Mouse (Mus musculus) CH12.LX (cell line): ENCODE measurements around the gene Rnf208. TPM values are rescaled to one million over a fixed set of nuclear protein-coding genes. Genes with fewer than 3 reads are reported as not detected.

Experiments used
- DNase-seq: peaks from one replicate; pipeline ENCODE4 v3.0.0-alpha.2; 2013; ENCODE audit errors: extremely low read depth
- H3K27ac ChIP-seq: 2 replicates; pipeline ENCODE4 v1.5.1; 2012; ENCODE audit warnings: low read depth, mild to moderate bottlenecking, control low read depth, moderate library complexity; ENCODE audit not compliant: insufficient read depth
- H3K27me3 ChIP-seq: replicated peaks from 2 replicates; pipeline ENCODE3; 2012; ENCODE audit warnings: inconsistent platforms
- H3K36me3 ChIP-seq, 2 experiments: replicated peaks in 1 of 2; 2 replicates each; pipeline versions ENCODE3 to v1.6.1; 2012; ENCODE audit warnings: inconsistent platforms in 1 of 2, low read length in 1 of 2, mild to moderate bottlenecking in 1 of 2, mixed read lengths in 1 of 2, moderate library complexity in 1 of 2; ENCODE audit not compliant: control insufficient read depth in 1 of 2, insufficient read depth in 1 of 2
- H3K4me1 ChIP-seq, 2 experiments: 2 replicates each; pipeline ENCODE4 v1.6.1; 2012; ENCODE audit warnings: inconsistent platforms in 1 of 2, moderate library complexity in 1 of 2; ENCODE audit not compliant: insufficient read depth in 2 of 2, control insufficient read depth in 1 of 2
- H3K4me2 ChIP-seq: 2 replicates; pipeline ENCODE4 v1.6.1; 2012; ENCODE audit warnings: low read depth, mild to moderate bottlenecking, control low read depth; ENCODE audit not compliant: poor library complexity, insufficient read depth, severe bottlenecking
- H3K4me3 ChIP-seq, 3 experiments: fragments of 150-350 bp in 1 of 3; sonication (generic) in 1 of 3; replicated peaks in 1 of 3; 2 replicates each; pipeline versions ENCODE3 to v1.5.1; 2011 to 2012; ENCODE audit warnings: low read depth in 2 of 3, low read length in 2 of 3, mild to moderate bottlenecking in 2 of 3, moderate library complexity in 2 of 3, control low read depth in 1 of 3, improper control_type of control experiment in 1 of 3, inconsistent platforms in 1 of 3, mixed read lengths in 1 of 3; ENCODE audit not compliant: poor library complexity in 1 of 3
- H3K79me2 ChIP-seq: replicated peaks from 2 replicates; pipeline ENCODE4 v1.6.1; 2012; ENCODE audit warnings: mild to moderate bottlenecking, moderate library complexity; ENCODE audit not compliant: control insufficient read depth, poor library complexity, insufficient read depth, severe bottlenecking; ENCODE audit errors: extremely low read depth
- H3K9ac ChIP-seq: 2 replicates; pipeline ENCODE4 v1.6.1; 2012; ENCODE audit warnings: low read depth, mild to moderate bottlenecking, control low read depth, moderate library complexity; ENCODE audit not compliant: insufficient read depth
- H3K9me3 ChIP-seq: replicated peaks from 2 replicates; pipeline ENCODE3; 2012; ENCODE audit warnings: low read length, inconsistent platforms, mixed read lengths
- BHLHE40 ChIP-seq: IDR thresholded peaks from 2 replicates; pipeline ENCODE4 v1.6.1; 2011; ENCODE audit warnings: mild to moderate bottlenecking, low read depth, low read length, improper control_type of control experiment
- CHD2 ChIP-seq: IDR thresholded peaks from 2 replicates; pipeline ENCODE4 v1.6.1; 2011; ENCODE audit warnings: low read length, improper control_type of control experiment
- CTCF ChIP-seq, 2 experiments: IDR thresholded peaks in 1 of 2; conservative IDR thresholded peaks in 1 of 2; 2 replicates each; pipeline ENCODE4 v1.5.1; 2011 to 2012; ENCODE audit warnings: low read depth in 2 of 2, low read length in 2 of 2, improper control_type of control experiment in 1 of 2, inconsistent platforms in 1 of 2, mild to moderate bottlenecking in 1 of 2, moderate library complexity in 1 of 2
- E2F4 ChIP-seq: IDR thresholded peaks from 2 replicates; pipeline ENCODE4 v1.6.1; 2011; ENCODE audit warnings: low read depth, low read length, improper control_type of control experiment; ENCODE audit not compliant: insufficient replicate concordance
- ELF1 ChIP-seq: IDR thresholded peaks from 2 replicates; pipeline ENCODE4 v1.6.1; 2014; ENCODE audit warnings: low read depth, mild to moderate bottlenecking, inconsistent platforms, low read length, improper control_type of control experiment
- ETS1 ChIP-seq: conservative IDR thresholded peaks from 2 replicates; pipeline ENCODE4 v1.6.1; 2012; ENCODE audit warnings: low read depth, mild to moderate bottlenecking, inconsistent platforms, low read length, improper control_type of control experiment, moderate library complexity
- GABPA ChIP-seq: IDR thresholded peaks from 2 replicates; pipeline ENCODE4 v1.6.1; 2012; ENCODE audit warnings: low read depth, low read length, improper control_type of control experiment, inconsistent platforms; ENCODE audit not compliant: insufficient replicate concordance
- HCFC1 ChIP-seq: IDR thresholded peaks from 2 replicates; pipeline ENCODE4 v1.6.1; 2012; ENCODE audit warnings: low read depth, mild to moderate bottlenecking, inconsistent platforms, low read length, improper control_type of control experiment
- JUN ChIP-seq: IDR thresholded peaks from 2 replicates; pipeline ENCODE4 v1.6.1; 2011; ENCODE audit warnings: low read depth, mild to moderate bottlenecking, low read length, improper control_type of control experiment, moderate library complexity; ENCODE audit not compliant: insufficient read depth
- KAT2A ChIP-seq: IDR thresholded peaks from 2 replicates; pipeline ENCODE4 v1.6.1; 2012; ENCODE audit warnings: low read length, improper control_type of control experiment, inconsistent platforms; ENCODE audit not compliant: insufficient replicate concordance
- MAFK ChIP-seq: IDR thresholded peaks from 2 replicates; pipeline ENCODE4 v1.6.1; 2011; ENCODE audit warnings: low read length, improper control_type of control experiment; ENCODE audit not compliant: insufficient replicate concordance
- MAX ChIP-seq: IDR thresholded peaks from 2 replicates; pipeline ENCODE4 v1.6.1; 2011; ENCODE audit warnings: low read length, improper control_type of control experiment
- MAZ ChIP-seq: IDR thresholded peaks from 2 replicates; pipeline ENCODE4 v1.6.1; 2012; ENCODE audit warnings: low read depth, mild to moderate bottlenecking, inconsistent platforms, low read length, improper control_type of control experiment, moderate library complexity
- MEF2A ChIP-seq: IDR thresholded peaks from 2 replicates; pipeline ENCODE4 v1.6.1; 2014; ENCODE audit warnings: low read depth, mild to moderate bottlenecking, inconsistent platforms, low read length, improper control_type of control experiment, borderline replicate concordance
- MXI1 ChIP-seq: IDR thresholded peaks from 2 replicates; pipeline ENCODE4 v1.6.1; 2011; ENCODE audit warnings: mild to moderate bottlenecking, low read depth, low read length, improper control_type of control experiment
- MYC ChIP-seq: IDR thresholded peaks from 2 replicates; pipeline ENCODE4 v1.6.1; 2011; ENCODE audit warnings: low read depth, mild to moderate bottlenecking, improper control_type of control experiment, low read length
- NELFE ChIP-seq: IDR thresholded peaks from 2 replicates; pipeline ENCODE4 v1.6.1; 2011; ENCODE audit warnings: low read depth, low read length, improper control_type of control experiment
- NRF1 ChIP-seq: IDR thresholded peaks from 2 replicates; pipeline ENCODE4 v1.6.1; 2014; ENCODE audit warnings: low read depth, mild to moderate bottlenecking, inconsistent platforms, low read length, improper control_type of control experiment, moderate library complexity
- PAX5 ChIP-seq: IDR thresholded peaks from 2 replicates; pipeline ENCODE4 v1.6.1; 2012; ENCODE audit warnings: low read length, inconsistent platforms, mixed read lengths
- POLR2A ChIP-seq: IDR thresholded peaks from 2 replicates; pipeline ENCODE4 v1.6.1; 2011; ENCODE audit warnings: low read depth, mild to moderate bottlenecking, improper control_type of control experiment, low read length
- POLR2AphosphoS2 ChIP-seq: IDR thresholded peaks from 2 replicates; pipeline ENCODE4 v1.6.1; 2011; ENCODE audit warnings: low read depth, low read length, improper control_type of control experiment
- RAD21 ChIP-seq: IDR thresholded peaks from 2 replicates; pipeline ENCODE4 v1.6.1; 2011; ENCODE audit warnings: low read depth, mild to moderate bottlenecking, low read length, improper control_type of control experiment, moderate library complexity
- RCOR1 ChIP-seq: conservative IDR thresholded peaks from 2 replicates; pipeline ENCODE4 v1.6.1; 2012; ENCODE audit warnings: low read depth, mild to moderate bottlenecking, inconsistent platforms, low read length, improper control_type of control experiment
- SIN3A ChIP-seq: IDR thresholded peaks from 2 replicates; pipeline ENCODE4 v1.6.1; 2012; ENCODE audit warnings: low read length, improper control_type of control experiment, inconsistent platforms
- SMC3 ChIP-seq: IDR thresholded peaks from 2 replicates; pipeline ENCODE4 v1.6.1; 2011; ENCODE audit warnings: low read depth, low read length, improper control_type of control experiment
- TBP ChIP-seq: conservative IDR thresholded peaks from 2 replicates; pipeline ENCODE4 v1.6.1; 2011; ENCODE audit warnings: low read depth, low read length, improper control_type of control experiment
- TCF12 ChIP-seq: IDR thresholded peaks from 2 replicates; pipeline ENCODE4 v1.6.1; 2014; ENCODE audit warnings: low read depth, mild to moderate bottlenecking, inconsistent platforms, low read length, improper control_type of control experiment
- UBTF ChIP-seq: IDR thresholded peaks from 2 replicates; pipeline ENCODE4 v1.6.1; 2012; ENCODE audit warnings: low read depth, mild to moderate bottlenecking, inconsistent platforms, low read length, improper control_type of control experiment, moderate library complexity
- ZC3H11A ChIP-seq: IDR thresholded peaks from 2 replicates; pipeline ENCODE4 v1.6.1; 2012; ENCODE audit warnings: low read depth, mild to moderate bottlenecking, inconsistent platforms, low read length, improper control_type of control experiment
- ZKSCAN1 ChIP-seq: IDR thresholded peaks from 2 replicates; pipeline ENCODE4 v1.6.1; 2012; ENCODE audit warnings: low read depth, inconsistent platforms, low read length, improper control_type of control experiment, borderline replicate concordance
- ZMIZ1 ChIP-seq: IDR thresholded peaks from 2 replicates; pipeline ENCODE4 v1.6.1; 2012; ENCODE audit warnings: low read depth, mild to moderate bottlenecking, inconsistent platforms, low read length, improper control_type of control experiment
- dilution Hi-C: fragments of 300-500 bp; cut with MboI; formaldehyde crosslinking; loops from 2 replicates; pipeline ENCODE4 v1.14.3; 2020; ENCODE audit warnings: low sequenced_read_pairs; ENCODE audit not compliant: extremely low pct_unique_long_range_greater_than_20kb, extremely low pct_ligation_motif_present
- in situ Hi-C: fragments of 300-500 bp; cut with MboI; formaldehyde crosslinking; loops from 3 replicates; pipeline ENCODE4 v1.14.3; 2019; ENCODE audit warnings: low sequenced_read_pairs, low pct_ligation_motif_present, low pct_unique_long_range_greater_than_20kb, mixed read lengths
- polyA plus RNA-seq: library from polyadenylated mRNA; unstranded; fragments of >175 nt; gene quantifications from 2 replicates; pipeline ENCODE4 v1.2.1, GENCODE M21; 2012; ENCODE audit warnings: low read depth; ENCODE audit not compliant: insufficient read length
- total RNA-seq, 2 experiments: library from RNA; depleted of rRNA; stranded (reverse); fragments of 300-350 nt in 1 of 2; fragments of >200 nt in 1 of 2; gene quantifications; 2 replicates each; pipeline ENCODE4 v1.2.3; 2012 to 2014

Gene Rnf208
- total and polyA plus RNA-seq, 3 experiments = 0.34 to 1.7 (median 1.4) TPM

DNA sequence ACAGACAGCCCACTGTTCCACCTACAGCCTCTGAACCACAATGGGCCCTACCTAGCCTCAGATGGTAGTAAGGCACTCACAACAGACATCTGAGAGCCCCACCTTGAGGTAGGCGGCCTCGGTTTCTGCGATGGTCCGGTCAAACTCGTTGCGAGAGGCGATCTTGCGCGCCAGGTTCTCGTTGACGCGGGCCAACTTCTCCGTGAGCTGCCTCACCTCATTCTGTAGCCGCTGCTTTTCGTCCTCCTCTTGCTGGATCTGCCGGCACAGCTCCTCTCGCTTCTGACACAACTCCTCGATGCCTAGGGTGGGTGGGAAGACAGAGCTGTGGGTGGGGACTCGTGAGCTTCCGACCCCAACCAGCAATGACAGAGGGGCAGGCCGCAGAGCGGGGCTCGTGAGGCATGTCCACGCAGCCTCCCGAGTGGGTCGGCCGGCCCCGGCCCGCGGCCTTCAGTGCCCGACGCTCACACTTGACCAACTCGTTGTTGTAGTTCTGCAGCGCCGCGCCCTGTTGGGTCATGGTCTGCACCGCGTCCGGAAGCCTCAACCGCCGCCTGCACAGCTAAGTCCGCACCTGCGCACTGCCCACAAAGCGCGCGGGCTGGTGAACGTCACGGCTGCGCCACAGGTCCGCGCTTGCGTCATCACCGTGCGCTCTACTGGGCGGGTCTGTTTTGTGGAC is 29.9 kb downstream of the Rnf208 start, which contains the start of the genes Ssna1 and Anapc2:
Gene Ssna1, minus strand, starts transcription at position 612 of the 685 bp plus-strand sequence.
Gene Anapc2, plus strand, starts transcription at position 652 of the 685 bp plus-strand sequence.
- dilution Hi-C loops = no loop called here
- Histone ChIP-seq H3K79me2 (peaks cover 19% of the 10 kb centered on the region), H3K4me1 (peaks cover 12 to 52% of the 10 kb centered on the region in 2 experiments), H3K4me2 (peak within 1 kb of the TSS; percentile 48), H3K27me3 (no peaks in the 10 kb centered on the region), H3K9me3 (no peaks in the 10 kb centered on the region), H3K9ac (peak within 1 kb of the TSS; percentile 80), H3K36me3 (peaks cover 33 to 76% of the 10 kb centered on the region in 2 experiments), H3K27ac (peak within 1 kb of the TSS; percentile 38; the same call in 1 of the 2 replicates), H3K4me3 (peak within 1 kb of the TSS; percentile 79 to 97 (median 91))
- TF ChIP-seq ZMIZ1 (0 out of 2 replicates have a peak, but pooled peaks have one; percentile 27), UBTF (0 out of 2 replicates have a peak, but pooled peaks have one; percentile 40), SIN3A (peak; percentile 92), SMC3 (peak; percentile 39), GABPA (0 out of 2 replicates have a peak, but pooled peaks have one; percentile 21), CTCF (conservative IDR thresholded peaks at IDR 0.05 in 1 of 2, IDR thresholded peaks at IDR 0.05 in 1 of 2; ENCODE audit: low read depth in 2 of 2, low read length in 2 of 2) (peak in 1 of 2 experiments; percentile 58; a peak in 2 of 4 replicates), BHLHE40 (peak; percentile 32; the same call in 1 of the 2 replicates), NRF1 (peak; percentile 90), ZC3H11A (no peak), RCOR1 (no peak), MAZ (no peak), KAT2A (peak; percentile 66; the same call in 1 of the 2 replicates), ELF1 (peak; percentile 86), HCFC1 (peak; percentile 87), TBP (no peak; the same call in 1 of the 2 replicates), ETS1 (0 out of 2 replicates have a peak, but pooled peaks have one; percentile 5), MEF2A (no peak), POLR2AphosphoS2 (peak; percentile 53; the same call in 1 of the 2 replicates), NELFE (peak; percentile 73), TCF12 (peak; percentile 80), JUN (no peak), PAX5 (no peak), MYC (peak; percentile 32; the same call in 1 of the 2 replicates), CHD2 (no peak), RAD21 (peak; percentile 36), POLR2A (peak; percentile 84), E2F4 (no peak), MXI1 (peak; percentile 80), ZKSCAN1 (no peak), MAX (0 out of 2 replicates have a peak, but pooled peaks have one; percentile 48), MAFK (no peak)
- in situ Hi-C loops = loop anchor here (10.0 kb wide), 1 partner anchor 63 kb away; the partner anchor contains the start of gene Man1b1
- peak; percentile 95 for DNase-seq
